Mouse (Mus musculus): ENCODE data around the gene Scamp1. TPM values are rescaled to one million over a fixed set of nuclear protein-coding genes. Genes with fewer than 3 reads are reported as not detected.
A peak's percentile ranks its signal among the peaks of the same experiment; 100 is the strongest.

The Scamp1 gene
- polyA plus RNA-seq, 1 experiment from 2014 or later: 29.1 TPM

GRCm38 (mm10) chr13:94212716-94213115 is 72.9 kb downstream of the Scamp1 start:
- Histone ChIP-seq H3K9ac (ENCODE audit: low read depth, low read length) (no peak overlapping the region), H3K36me3 (ENCODE audit: control insufficient read depth, insufficient read depth, low read length) (peaks cover 8% of the 10 kb centered on the region; the same call in 1 of the 2 replicates), H3K9me3 (ENCODE audit: control insufficient read depth, low read length) (no peaks in the 10 kb centered on the region), H3K4me3 (ENCODE audit: low read length) (no peak overlapping the region), H3K27me3 (replicated peaks; ENCODE audit: control insufficient read depth, insufficient read depth, low read length) (no peaks in the 10 kb centered on the region), H3K4me1 (ENCODE audit: control insufficient read depth, insufficient read depth, low read length) (0 out of 2 replicates have a peak, but pooled peaks cover 5% of the 10 kb centered on the region), H3K4me2 (ENCODE audit: low read depth, low read length) (no peak overlapping the region), H3K27ac (ENCODE audit: low read length) (no peak overlapping the region)
- ATAC-seq: no peak
- 83% methylated on average over 2 of the region's 2 CpGs for WGBS

GRCm38 (mm10) chr13:94212179-94212578 is 73.5 kb downstream of the Scamp1 start:
- H3K9ac ChIP-seq (ENCODE audit: low read depth, low read length): no peak overlapping the region
- no peaks in the 10 kb centered on the region for H3K9me3 ChIP-seq (ENCODE audit: control insufficient read depth, low read length)
- H3K36me3 ChIP-seq (ENCODE audit: control insufficient read depth, insufficient read depth, low read length): peaks cover 8% of the 10 kb centered on the region; the same call in 1 of the 2 replicates
- WGBS: 93% methylated on average over 2 of the region's 2 CpGs
- no peak for ATAC-seq
- no peaks in the 10 kb centered on the region for H3K27me3 ChIP-seq (replicated peaks; ENCODE audit: control insufficient read depth, insufficient read depth, low read length)
- H3K4me2 ChIP-seq (ENCODE audit: low read depth, low read length): no peak overlapping the region
- no peak overlapping the region for H3K27ac ChIP-seq (ENCODE audit: low read length)
- H3K4me1 ChIP-seq (ENCODE audit: control insufficient read depth, insufficient read depth, low read length): 0 out of 2 replicates have a peak, but pooled peaks cover 5% of the 10 kb centered on the region
- H3K4me3 ChIP-seq (ENCODE audit: low read length): no peak overlapping the region

- Histone ChIP-seq H3K9ac (ENCODE audit: low read depth, low read length) (no peak overlapping the region), H3K36me3 (ENCODE audit: control insufficient read depth, insufficient read depth, low read length) (peaks cover 8% of the 10 kb centered on the region; the same call in 1 of the 2 replicates), H3K4me3 (ENCODE audit: low read length) (no peak overlapping the region), H3K27ac (ENCODE audit: low read length) (no peak overlapping the region), H3K4me1 (ENCODE audit: control insufficient read depth, insufficient read depth, low read length) (0 out of 2 replicates have a peak, but pooled peaks cover 5% of the 10 kb centered on the region), H3K4me2 (ENCODE audit: low read depth, low read length) (no peak overlapping the region), H3K9me3 (ENCODE audit: control insufficient read depth, low read length) (no peaks in the 10 kb centered on the region), H3K27me3 (replicated peaks; ENCODE audit: control insufficient read depth, insufficient read depth, low read length) (no peaks in the 10 kb centered on the region)
- no peak for ATAC-seq
- WGBS: 44% methylated on average over 6 of the region's 6 CpGs
Observed at GRCm38 (mm10) chr13:94211236-94212119, 74.2 kb downstream of the Scamp1 start.

- Histone ChIP-seq H3K9me3 (ENCODE audit: control insufficient read depth, low read length) (no peaks in the 10 kb centered on the region), H3K27ac (ENCODE audit: low read length) (no peak overlapping the region), H3K4me3 (ENCODE audit: low read length) (no peak overlapping the region), H3K36me3 (ENCODE audit: control insufficient read depth, insufficient read depth, low read length) (peaks cover 10% of the 10 kb centered on the region), H3K4me2 (ENCODE audit: low read depth, low read length) (no peak overlapping the region), H3K4me1 (ENCODE audit: control insufficient read depth, insufficient read depth, low read length) (0 out of 2 replicates have a peak, but pooled peaks cover 5% of the 10 kb centered on the region), H3K27me3 (replicated peaks; ENCODE audit: control insufficient read depth, insufficient read depth, low read length) (no peaks in the 10 kb centered on the region), H3K9ac (ENCODE audit: low read depth, low read length) (no peak overlapping the region)
- ATAC-seq: no peak
Observed at GRCm38 (mm10) chr13:94208892-94209291, 76.8 kb downstream of the Scamp1 start.

- Histone ChIP-seq H3K9ac (ENCODE audit: low read depth, low read length) (no peak overlapping the region), H3K4me2 (ENCODE audit: low read depth, low read length) (no peak overlapping the region), H3K36me3 (ENCODE audit: control insufficient read depth, insufficient read depth, low read length) (peaks cover 11% of the 10 kb centered on the region), H3K27me3 (replicated peaks; ENCODE audit: control insufficient read depth, insufficient read depth, low read length) (no peaks in the 10 kb centered on the region), H3K27ac (ENCODE audit: low read length) (no peak overlapping the region), H3K9me3 (ENCODE audit: control insufficient read depth, low read length) (no peaks in the 10 kb centered on the region), H3K4me1 (ENCODE audit: control insufficient read depth, insufficient read depth, low read length) (0 out of 2 replicates have a peak, but pooled peaks cover 5% of the 10 kb centered on the region), H3K4me3 (ENCODE audit: low read length) (no peak overlapping the region)
- 93% methylated on average over 16 of the region's 16 CpGs for WGBS
- no peak for ATAC-seq
Observed at GRCm38 (mm10) chr13:94207973-94208372, 77.7 kb downstream of the Scamp1 start.

- H3K4me2 ChIP-seq (ENCODE audit: low read depth, low read length): no peak overlapping the region
- H3K27ac ChIP-seq (ENCODE audit: low read length): no peak overlapping the region
- WGBS: 13% methylated on average over 6 of the region's 6 CpGs
- ATAC-seq: peak; percentile 83
- peaks cover 11% of the 10 kb centered on the region for H3K36me3 ChIP-seq (ENCODE audit: control insufficient read depth, insufficient read depth, low read length)
- H3K9ac ChIP-seq (ENCODE audit: low read depth, low read length): no peak overlapping the region
- no peaks in the 10 kb centered on the region for H3K27me3 ChIP-seq (replicated peaks; ENCODE audit: control insufficient read depth, insufficient read depth, low read length)
- no peaks in the 10 kb centered on the region for H3K9me3 ChIP-seq (ENCODE audit: control insufficient read depth, low read length)
- no peaks in the 10 kb centered on the region for H3K4me1 ChIP-seq (ENCODE audit: control insufficient read depth, insufficient read depth, low read length)
- no peak overlapping the region for H3K4me3 ChIP-seq (ENCODE audit: low read length)
Observed at GRCm38 (mm10) chr13:94205234-94205633, 80.4 kb downstream of the Scamp1 start.

- no peak for ATAC-seq
- H3K4me2 ChIP-seq (ENCODE audit: low read depth, low read length): no peak overlapping the region
- H3K27me3 ChIP-seq (replicated peaks; ENCODE audit: control insufficient read depth, insufficient read depth, low read length): no peaks in the 10 kb centered on the region
- 43% methylated on average over 8 of the region's 8 CpGs for WGBS
- H3K9ac ChIP-seq (ENCODE audit: low read depth, low read length): no peak overlapping the region
- H3K4me3 ChIP-seq (ENCODE audit: low read length): no peak overlapping the region
- no peaks in the 10 kb centered on the region for H3K9me3 ChIP-seq (ENCODE audit: control insufficient read depth, low read length)
- 0 out of 2 replicates have a peak, but pooled peaks cover 2% of the 10 kb centered on the region for H3K4me1 ChIP-seq (ENCODE audit: control insufficient read depth, insufficient read depth, low read length)
- H3K36me3 ChIP-seq (ENCODE audit: control insufficient read depth, insufficient read depth, low read length): peaks cover 3% of the 10 kb centered on the region; the same call in 1 of the 2 replicates
- H3K27ac ChIP-seq (ENCODE audit: low read length): no peak overlapping the region
Observed at GRCm38 (mm10) chr13:94199829-94200228, 85.8 kb downstream of the Scamp1 start.

GRCm38 (mm10) chr13:94198616-94199015 is 87.0 kb downstream of the Scamp1 start:
- Histone ChIP-seq H3K27me3 (replicated peaks; ENCODE audit: control insufficient read depth, insufficient read depth, low read length) (no peaks in the 10 kb centered on the region), H3K4me3 (ENCODE audit: low read length) (no peak overlapping the region), H3K4me2 (ENCODE audit: low read depth, low read length) (no peak overlapping the region), H3K27ac (ENCODE audit: low read length) (no peak overlapping the region), H3K4me1 (ENCODE audit: control insufficient read depth, insufficient read depth, low read length) (peaks cover 2% of the 10 kb centered on the region; the same call in 1 of the 2 replicates), H3K9me3 (ENCODE audit: control insufficient read depth, low read length) (no peaks in the 10 kb centered on the region), H3K9ac (ENCODE audit: low read depth, low read length) (no peak overlapping the region), H3K36me3 (ENCODE audit: control insufficient read depth, insufficient read depth, low read length) (no peaks in the 10 kb centered on the region)
- ATAC-seq: no peak
- 84% methylated on average over 6 of the region's 6 CpGs for WGBS

GRCm38 (mm10) chr13:94193227-94193626 is 92.4 kb downstream of the Scamp1 start:
- WGBS: 56% methylated on average over 4 of the region's 4 CpGs
- Histone ChIP-seq H3K36me3 (ENCODE audit: control insufficient read depth, insufficient read depth, low read length) (no peaks in the 10 kb centered on the region), H3K27me3 (replicated peaks; ENCODE audit: control insufficient read depth, insufficient read depth, low read length) (no peaks in the 10 kb centered on the region), H3K4me3 (ENCODE audit: low read length) (no peak overlapping the region), H3K4me2 (ENCODE audit: low read depth, low read length) (no peak overlapping the region), H3K9me3 (ENCODE audit: control insufficient read depth, low read length) (no peaks in the 10 kb centered on the region), H3K4me1 (ENCODE audit: control insufficient read depth, insufficient read depth, low read length) (peaks cover 28% of the 10 kb centered on the region), H3K27ac (ENCODE audit: low read length) (no peak overlapping the region), H3K9ac (ENCODE audit: low read depth, low read length) (no peak overlapping the region)
- peak; percentile 82 for ATAC-seq

Measured in intestine, embryonic 16.5 days (tissue).